Mouse (Mus musculus) C2C12 (cell line): Measurements from ENCODE around the gene Lin37.

Experiments
- CTCF ChIP-seq: IDR thresholded peaks from one replicate; pipeline ENCODE4 v1.5.1; 2011; ENCODE audit not compliant: control insufficient read depth, insufficient read depth, insufficient read length
- MAX ChIP-seq: IDR thresholded peaks from one replicate; pipeline ENCODE4 v1.6.1; 2011; ENCODE audit warnings: mild to moderate bottlenecking, control low read depth
- MYOD1 ChIP-seq: IDR thresholded peaks from one replicate; pipeline ENCODE4 v1.6.1; 2011; ENCODE audit warnings: low read depth; ENCODE audit not compliant: control insufficient read depth, insufficient read length

- TF ChIP-seq MYOD1 = no peak
- no peak for TF ChIP-seq CTCF
- TF ChIP-seq MAX = no peak
These were observed at the start of gene Lin37 for GRCm38 (mm10) chr7:30559443-30559954.
